Mouse (Mus musculus): ENCODE data around the gene Clasp1. TPM values are rescaled to one million over a fixed set of nuclear protein-coding genes. Genes with fewer than 3 reads are reported as not detected.

The Clasp1 gene
- total and polyA plus RNA-seq, 2 experiments from 2014 or later = 67.3 to 168 TPM

- Histone ChIP-seq H3K27ac (ENCODE audit: low read depth, low read length) (no peak overlapping the region), H3K9ac (no peak overlapping the region), H3K27me3 (ENCODE audit: insufficient read depth, low read length) (no peaks in the 10 kb centered on the region), H3K4me1 (ENCODE audit: insufficient read depth) (no peaks in the 10 kb centered on the region), H3K9me3 (ENCODE audit: low read length) (no peaks in the 10 kb centered on the region), H3K4me2 (ENCODE audit: low read depth) (no peak overlapping the region), H3K4me3 (ENCODE audit: low read depth, low read length) (no peak overlapping the region), H3K36me3 (ENCODE audit: insufficient read depth) (no peaks in the 10 kb centered on the region)
- WGBS = 75% methylated on average over 5 of the region's 5 CpGs
- ATAC-seq = no peak
- TF ChIP-seq CTCF (IDR thresholded peaks at IDR 0.05; ENCODE audit: low read depth) = no peak
- no peak for DNase-seq
These were observed 11.1 kb upstream of the Clasp1 start for GRCm38 (mm10) chr1:118377784-118378183.

GRCm38 (mm10) chr1:118380105-118380786 lies 8.6 kb upstream of the Clasp1 start:
- Histone ChIP-seq H3K36me3 (ENCODE audit: insufficient read depth) (no peaks in the 10 kb centered on the region), H3K4me2 (ENCODE audit: low read depth) (no peak overlapping the region), H3K4me3 (ENCODE audit: low read depth, low read length) (no peak overlapping the region), H3K4me1 (ENCODE audit: insufficient read depth) (no peaks in the 10 kb centered on the region), H3K27ac (ENCODE audit: low read depth, low read length) (no peak overlapping the region), H3K9me3 (ENCODE audit: low read length) (no peaks in the 10 kb centered on the region), H3K27me3 (ENCODE audit: insufficient read depth, low read length) (no peaks in the 10 kb centered on the region), H3K9ac (no peak overlapping the region)
- DNase-seq (no peak), ATAC-seq (no peak)
- 81% methylated on average over 8 of the region's 8 CpGs for WGBS
- TF ChIP-seq CTCF (IDR thresholded peaks at IDR 0.05; ENCODE audit: low read depth) = no peak

GRCm38 (mm10) chr1:118388127-118388756 lies 616 bp upstream of the Clasp1 start:
- H3K4me3 ChIP-seq (ENCODE audit: low read depth, low read length) = peak overlapping the region; percentile 91
- H3K9me3 ChIP-seq (ENCODE audit: low read length) = no peaks in the 10 kb centered on the region
- no peak for TF ChIP-seq CTCF (IDR thresholded peaks at IDR 0.05; ENCODE audit: low read depth)
- no peaks in the 10 kb centered on the region for H3K27me3 ChIP-seq (ENCODE audit: insufficient read depth, low read length)
- under 1% methylated on average over 19 of the region's 19 CpGs for WGBS
- ATAC-seq (peak; percentile 30; the same call in 1 of the 2 replicates), DNase-seq (peak; percentile 76)
- H3K36me3 ChIP-seq (ENCODE audit: insufficient read depth) = no peaks in the 10 kb centered on the region
- H3K9ac ChIP-seq = peak overlapping the region; percentile 40
- H3K4me2 ChIP-seq (ENCODE audit: low read depth) = peak overlapping the region; percentile 62
- H3K4me1 ChIP-seq (ENCODE audit: insufficient read depth) = no peaks in the 10 kb centered on the region
- peak overlapping the region; percentile 91 for H3K27ac ChIP-seq (ENCODE audit: low read depth, low read length)

GRCm38 (mm10) chr1:118389454-118390265 lies 802 bp downstream of the Clasp1 start:
- H3K36me3 ChIP-seq (ENCODE audit: insufficient read depth) = no peaks in the 10 kb centered on the region
- no peak for TF ChIP-seq CTCF (IDR thresholded peaks at IDR 0.05; ENCODE audit: low read depth)
- H3K9me3 ChIP-seq (ENCODE audit: low read length) = no peaks in the 10 kb centered on the region
- H3K4me2 ChIP-seq (ENCODE audit: low read depth) = peak overlapping the region; percentile 62
- peak overlapping the region; percentile 88 for H3K9ac ChIP-seq
- peak overlapping the region; percentile 91 for H3K4me3 ChIP-seq (ENCODE audit: low read depth, low read length)
- H3K4me1 ChIP-seq (ENCODE audit: insufficient read depth) = no peaks in the 10 kb centered on the region
- no peaks in the 10 kb centered on the region for H3K27me3 ChIP-seq (ENCODE audit: insufficient read depth, low read length)
- WGBS = 1% methylated on average over 44 of the region's 44 CpGs
- peak; percentile 24 for ATAC-seq
- peak overlapping the region; percentile 91 for H3K27ac ChIP-seq (ENCODE audit: low read depth, low read length)
- DNase-seq = peak; percentile 73

GRCm38 (mm10) chr1:118390266-118390660 lies 1.4 kb downstream of the Clasp1 start:
- H3K9ac ChIP-seq = peak overlapping the region; percentile 88
- no peak for ATAC-seq
- WGBS = 12% methylated on average over 8 of the region's 8 CpGs

GRCm38 (mm10) chr1:118390871-118391387 lies 2.1 kb downstream of the Clasp1 start:
- Histone ChIP-seq H3K27me3 (ENCODE audit: insufficient read depth, low read length) (no peaks in the 10 kb centered on the region), H3K4me3 (ENCODE audit: low read depth, low read length) (peak overlapping the region; percentile 91), H3K36me3 (ENCODE audit: insufficient read depth) (0 out of 2 replicates have a peak, but pooled peaks cover 2% of the 10 kb centered on the region), H3K4me1 (ENCODE audit: insufficient read depth) (no peaks in the 10 kb centered on the region), H3K4me2 (ENCODE audit: low read depth) (peak overlapping the region; percentile 62), H3K9ac (no peak overlapping the region), H3K9me3 (ENCODE audit: low read length) (no peaks in the 10 kb centered on the region), H3K27ac (ENCODE audit: low read depth, low read length) (no peak overlapping the region)
- no peak for DNase-seq
- no peak for TF ChIP-seq CTCF (IDR thresholded peaks at IDR 0.05; ENCODE audit: low read depth)
- ATAC-seq = no peak
- 74% methylated on average over 2 of the region's 2 CpGs for WGBS

More at GRCm38 (mm10) chr1:118390266-118390660, 1.4 kb downstream of the Clasp1 start:
- no peak for TF ChIP-seq CTCF (IDR thresholded peaks at IDR 0.05; ENCODE audit: low read depth)
- peak overlapping the region; percentile 91 for H3K27ac ChIP-seq (ENCODE audit: low read depth, low read length)
- peak overlapping the region; percentile 91 for H3K4me3 ChIP-seq (ENCODE audit: low read depth, low read length)
- no peaks in the 10 kb centered on the region for H3K4me1 ChIP-seq (ENCODE audit: insufficient read depth)
- H3K9me3 ChIP-seq (ENCODE audit: low read length) = no peaks in the 10 kb centered on the region
- H3K36me3 ChIP-seq (ENCODE audit: insufficient read depth) = no peaks in the 10 kb centered on the region
- no peak for DNase-seq
- no peaks in the 10 kb centered on the region for H3K27me3 ChIP-seq (ENCODE audit: insufficient read depth, low read length)
- H3K4me2 ChIP-seq (ENCODE audit: low read depth) = peak overlapping the region; percentile 62

Data from forebrain, postnatal 0 days (tissue).